Mouse (Mus musculus) ES-E14 (cell line): ENCODE data around the gene Fam168b. TPM values are rescaled to one million over a fixed set of nuclear protein-coding genes. Genes with fewer than 3 reads are reported as not detected.

Experiments used
- DNase-seq: peaks from one replicate; pipeline ENCODE4 v3.0.0-alpha.2; 2013; ENCODE audit warnings: low read depth, low spot score
- H3K27ac ChIP-seq: 2 replicates; pipeline ENCODE4 v1.5.1; 2012; ENCODE audit warnings: low read depth, mild to moderate bottlenecking, low read length, moderate library complexity, mixed read lengths; ENCODE audit not compliant: poor library complexity, insufficient read depth, severe bottlenecking
- H3K36me3 ChIP-seq: 2 replicates; pipeline ENCODE4 v1.6.1; 2012; ENCODE audit warnings: mild to moderate bottlenecking, low read length, moderate library complexity, mixed read lengths; ENCODE audit not compliant: control insufficient read depth, poor library complexity, insufficient read depth, severe bottlenecking
- H3K4me1 ChIP-seq, 2 experiments: fragments of 150-350 bp in 1 of 2; sonication (generic) in 1 of 2; 2 replicates each; pipeline ENCODE4 v1.6.1; 2012; ENCODE audit warnings: low read length in 2 of 2, mild to moderate bottlenecking in 1 of 2, mixed read lengths in 1 of 2; ENCODE audit not compliant: control insufficient read depth in 2 of 2, insufficient read depth in 2 of 2, poor library complexity in 1 of 2
- H3K4me3 ChIP-seq, 2 experiments: fragments of 150-350 bp in 1 of 2; sonication (generic) in 1 of 2; 2 replicates each; pipeline ENCODE4 v1.5.1; 2012; ENCODE audit warnings: low read length in 2 of 2, low read depth in 1 of 2, mild to moderate bottlenecking in 1 of 2, mixed read lengths in 1 of 2; ENCODE audit not compliant: insufficient read depth in 1 of 2, poor library complexity in 1 of 2, severe bottlenecking in 1 of 2
- H3K9ac ChIP-seq: 2 replicates; pipeline ENCODE4 v1.6.1; 2012; ENCODE audit warnings: low read depth, mild to moderate bottlenecking, low read length, mixed read lengths; ENCODE audit not compliant: poor library complexity, insufficient read depth, severe bottlenecking
- H3K9me3 ChIP-seq: fragments of 150-350 bp; sonication (generic); 2 replicates; pipeline ENCODE4 v1.6.1; 2012; ENCODE audit warnings: low read depth, mild to moderate bottlenecking, low read length; ENCODE audit not compliant: control insufficient read depth, insufficient read depth
- CHD2 ChIP-seq: IDR thresholded peaks from 2 replicates; pipeline ENCODE4 v1.6.1; 2014; ENCODE audit warnings: mild to moderate bottlenecking, low read depth, low read length, inconsistent platforms
- HCFC1 ChIP-seq: IDR thresholded peaks from 2 replicates; pipeline ENCODE4 v1.6.1; 2012; ENCODE audit warnings: low read length, inconsistent platforms, borderline replicate concordance; ENCODE audit not compliant: insufficient read depth
- MAFK ChIP-seq: IDR thresholded peaks from 2 replicates; pipeline ENCODE4 v1.6.1; 2014; ENCODE audit warnings: mild to moderate bottlenecking, low read depth, low read length, inconsistent platforms; ENCODE audit not compliant: insufficient read depth
- ZC3H11A ChIP-seq: IDR thresholded peaks from 2 replicates; pipeline ENCODE4 v1.6.1; 2012; ENCODE audit warnings: low read depth, mild to moderate bottlenecking, inconsistent platforms, low read length, borderline replicate concordance
- ZNF384 ChIP-seq: IDR thresholded peaks from 2 replicates; pipeline ENCODE4 v1.6.1; 2012; ENCODE audit warnings: low read depth, low read length, inconsistent platforms
- in situ Hi-C, 2 experiments: fragments of 600-800 bp; cut with MboI; formaldehyde crosslinking; loops; one replicate each; pipeline ENCODE4 v1.15.1; 2025; ENCODE audit warnings: low sequenced_read_pairs in 2 of 2, inconsistent platforms in 1 of 2; ENCODE audit not compliant: unreplicated experiment in 2 of 2
- total RNA-seq: library from RNA; depleted of rRNA; stranded (reverse); fragments of 300-350 nt; gene quantifications from 2 replicates; pipeline ENCODE4 v1.2.3, GENCODE M21; 2012

Gene Fam168b
- total RNA-seq, 1 experiment, result 36.1 TPM

GRCm38 (mm10) chr1:34839241-34839640 is 3.6 kb downstream of the Fam168b start:
- H3K9ac ChIP-seq, result peak overlapping the region; percentile 55; the same call in 1 of the 2 replicates
- H3K4me1 ChIP-seq, result peaks cover 10 to 17% of the 10 kb centered on the region in 2 experiments; a peak in 3 of 4 replicates
- no peaks in the 10 kb centered on the region for H3K9me3 ChIP-seq
- no peak for DNase-seq
- no peak overlapping the region for H3K27ac ChIP-seq
- H3K36me3 ChIP-seq, result peaks cover 16% of the 10 kb centered on the region
- H3K4me3 ChIP-seq, result no peak overlapping the region
- TF ChIP-seq HCFC1 (no peak), MAFK (no peak), CHD2 (no peak), ZC3H11A (no peak), ZNF384 (no peak)
- in situ Hi-C loops, result no loop called here

DNA sequence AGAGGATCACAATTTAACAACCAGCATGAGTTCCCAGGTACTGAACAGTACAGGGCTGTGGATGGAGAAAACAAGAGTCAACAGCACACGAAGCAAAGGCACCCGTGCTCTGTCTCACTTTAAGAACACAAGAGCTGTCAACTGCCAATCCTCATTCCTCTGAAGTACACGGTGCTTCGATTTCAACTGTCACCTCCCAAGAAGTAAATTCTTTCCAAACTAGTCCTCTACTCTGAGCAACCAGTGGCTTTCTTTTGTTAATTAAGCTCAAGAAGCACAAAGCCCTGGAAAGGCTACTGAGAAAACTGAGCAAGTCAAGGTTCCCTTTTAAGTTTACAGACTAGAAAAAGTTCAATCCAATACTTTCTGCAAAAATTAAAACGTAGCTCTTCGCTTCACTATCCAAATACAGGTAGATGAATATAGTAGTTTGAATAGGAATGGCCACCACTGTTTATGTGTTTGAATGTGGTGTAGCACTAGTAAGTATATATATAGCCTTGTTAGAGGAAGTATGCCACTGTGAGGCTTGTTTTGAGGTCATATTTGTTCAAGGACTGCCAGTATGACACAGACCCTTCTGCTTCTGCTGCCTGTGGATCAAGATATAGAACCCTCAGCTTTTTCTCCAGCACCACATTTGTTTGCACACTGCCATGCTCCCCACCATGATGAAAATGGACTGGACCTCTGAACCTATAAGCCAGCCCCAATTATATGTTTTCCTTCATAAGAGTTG is 4.7 kb downstream of the Fam168b start:
- H3K36me3 ChIP-seq, result peaks cover 17% of the 10 kb centered on the region
- no peak for DNase-seq
- no peak for TF ChIP-seq MAFK
- no peak for TF ChIP-seq ZNF384
- no peak for TF ChIP-seq CHD2
- TF ChIP-seq HCFC1, result no peak
- no peak for TF ChIP-seq ZC3H11A
- no peak overlapping the region for H3K4me3 ChIP-seq
- H3K4me1 ChIP-seq, result peaks cover 10 to 17% of the 10 kb centered on the region in 2 experiments; a peak in 3 of 4 replicates
- H3K9me3 ChIP-seq, result no peaks in the 10 kb centered on the region
- in situ Hi-C loops, result no loop called here
- H3K9ac ChIP-seq, result no peak overlapping the region
- H3K27ac ChIP-seq, result no peak overlapping the region

- DNase-seq, result no peak
- in situ Hi-C loops, result no loop called here
- Histone ChIP-seq H3K4me1 (peaks cover 0 to 7% of the 10 kb centered on the region in 2 experiments; a peak in 1 of 4 replicates), H3K9me3 (no peaks in the 10 kb centered on the region), H3K9ac (no peak overlapping the region), H3K27ac (no peak overlapping the region), H3K4me3 (no peak overlapping the region), H3K36me3 (peaks cover 21% of the 10 kb centered on the region)
- TF ChIP-seq CHD2 (no peak), ZNF384 (no peak), MAFK (no peak), HCFC1 (no peak), ZC3H11A (no peak)
These were observed 8.0 kb downstream of the Fam168b start for GRCm38 (mm10) chr1:34834904-34835303.

DNA sequence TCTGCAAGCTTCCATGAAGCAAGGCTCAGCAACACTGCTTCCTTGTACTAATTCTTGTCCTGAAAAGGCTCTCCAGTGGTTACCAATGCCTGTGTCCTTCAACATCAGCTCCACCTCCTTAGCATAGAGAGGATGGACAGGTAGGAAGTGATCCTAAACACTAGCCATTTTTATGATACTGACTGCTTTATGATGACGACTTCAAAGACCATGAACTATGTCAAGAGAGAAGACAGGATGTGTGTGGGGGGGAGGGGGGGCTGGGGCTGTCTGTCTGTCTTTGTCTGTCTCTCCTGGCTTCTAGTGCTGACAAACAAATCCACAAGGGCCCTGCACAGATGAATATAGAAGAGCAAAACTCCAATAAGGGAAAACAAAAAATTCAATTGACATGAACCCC is 11.5 kb downstream of the Fam168b start:
- DNase-seq, result no peak
- in situ Hi-C loops, result no loop called here
- H3K36me3 ChIP-seq, result peaks cover 24% of the 10 kb centered on the region
- no peak overlapping the region for H3K27ac ChIP-seq
- no peak overlapping the region for H3K9ac ChIP-seq
- no peak overlapping the region for H3K4me3 ChIP-seq
- H3K4me1 ChIP-seq, result no peaks in the 10 kb centered on the region
- H3K9me3 ChIP-seq, result no peaks in the 10 kb centered on the region
- no peak for TF ChIP-seq ZNF384
- TF ChIP-seq ZC3H11A, result no peak
- TF ChIP-seq HCFC1, result no peak
- TF ChIP-seq MAFK, result no peak
- TF ChIP-seq CHD2, result no peak
